Mouse (Mus musculus) liver, embryonic 11.5 days (tissue): Measurements from ENCODE around the gene Dspp. TPM values are rescaled to one million over a fixed set of nuclear protein-coding genes. Genes with fewer than 3 reads are reported as not detected.

Source experiments
- ATAC-seq: fragments of 200-750 bp; cut with Nextera tagmentation; replicated peaks from 2 replicates; pipeline ENCODE4 v1.8.0; 2017; ENCODE audit warnings: moderate number of reproducible peaks, mild to moderate bottlenecking, moderate TSS enrichment, moderate library complexity; ENCODE audit not compliant: low FRiP score
- DNase-seq: peaks from one replicate; pipeline ENCODE4 v3.0.0-alpha.2; 2017; ENCODE audit warnings: low spot score
- H3K27ac ChIP-seq: fragments of 300-500 bp; sonication (generic); 2 replicates; pipeline ENCODE4 v1.5.1; 2014; ENCODE audit warnings: mild to moderate bottlenecking, low read depth, low read length, control low read depth
- H3K27me3 ChIP-seq: fragments of 300-500 bp; sonication (generic); replicated peaks from 2 replicates; pipeline ENCODE4 v1.6.1; 2014; ENCODE audit warnings: low read length, mixed read lengths; ENCODE audit not compliant: control insufficient read depth, insufficient read depth
- H3K36me3 ChIP-seq: fragments of 300-500 bp; sonication (generic); 2 replicates; pipeline ENCODE4 v1.6.1; 2014; ENCODE audit warnings: mild to moderate bottlenecking, low read length, moderate library complexity, mixed read lengths; ENCODE audit not compliant: control insufficient read depth, insufficient read depth
- H3K4me1 ChIP-seq: fragments of 300-500 bp; sonication (generic); replicated peaks from 2 replicates; pipeline ENCODE4 v1.6.1; 2014; ENCODE audit warnings: low read length, mixed read lengths; ENCODE audit not compliant: control insufficient read depth, insufficient read depth
- H3K4me2 ChIP-seq: fragments of 300-500 bp; sonication (generic); 2 replicates; pipeline ENCODE4 v1.6.1; 2014; ENCODE audit warnings: mild to moderate bottlenecking, control low read depth, moderate library complexity
- H3K4me3 ChIP-seq: fragments of 300-500 bp; sonication (generic); 2 replicates; pipeline ENCODE4 v1.5.1; 2014; ENCODE audit warnings: low read depth, low read length, control low read depth
- H3K9ac ChIP-seq: fragments of 300-500 bp; sonication (generic); 2 replicates; pipeline ENCODE4 v1.6.1; 2014; ENCODE audit warnings: low read depth, low read length, control low read depth
- H3K9me3 ChIP-seq: fragments of 300-500 bp; sonication (generic); 2 replicates; pipeline ENCODE4 v1.6.1; 2016; ENCODE audit warnings: low read length, inconsistent platforms, mixed read lengths; ENCODE audit not compliant: control insufficient read depth
- WGBS: fragments of 180-500 bp; shearing (Covaris S2); extraction: QIAGEN DNeasy Blood & Tissue Kit; methylation state at CpG from one replicate; pipeline ENCODE4 v1.1.7; 2014; 5-methylcytosine and 5-hydroxymethylcytosine counted together
- polyA plus RNA-seq: library from polyadenylated mRNA; unstranded; fragments of >200 nt; fragmentation: Nextera tagmentation; extraction: Ambion mirVana; gene quantifications from 2 replicates; pipeline ENCODE4 v1.2.1, GENCODE M21; 2014

The Dspp gene
- polyA plus RNA-seq, 1 experiment from 2014 or later = not detected

DNA sequence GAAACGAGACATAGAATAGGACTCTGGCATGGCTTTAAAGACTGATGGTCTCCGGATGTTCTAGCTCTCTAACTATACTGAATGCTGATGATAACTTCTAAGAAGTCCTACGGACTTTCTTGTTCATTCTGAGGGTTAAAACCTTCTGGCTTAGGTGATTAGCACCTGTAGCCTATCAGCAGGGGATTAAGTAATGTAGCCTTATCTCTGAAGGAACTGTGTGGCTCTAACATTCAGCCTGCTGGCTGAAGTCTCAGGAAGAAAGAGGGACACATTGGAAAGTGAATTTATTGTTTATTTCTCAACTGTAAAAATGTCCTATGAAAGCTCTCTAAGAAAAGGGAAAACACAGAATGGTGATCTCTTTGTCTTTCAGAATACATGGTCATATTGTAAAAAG is 53.8 kb downstream of the Dspp start:
- Histone ChIP-seq H3K36me3 (no peaks in the 10 kb centered on the region), H3K4me1 (no peaks in the 10 kb centered on the region), H3K27me3 (no peaks in the 10 kb centered on the region), H3K9me3 (no peaks in the 10 kb centered on the region), H3K4me2 (no peak overlapping the region), H3K4me3 (no peak overlapping the region), H3K9ac (no peak overlapping the region), H3K27ac (no peak overlapping the region)
- 54% methylated on average over 3 of the region's 3 CpGs for WGBS
- DNase-seq (no peak), ATAC-seq (no peak)

DNA sequence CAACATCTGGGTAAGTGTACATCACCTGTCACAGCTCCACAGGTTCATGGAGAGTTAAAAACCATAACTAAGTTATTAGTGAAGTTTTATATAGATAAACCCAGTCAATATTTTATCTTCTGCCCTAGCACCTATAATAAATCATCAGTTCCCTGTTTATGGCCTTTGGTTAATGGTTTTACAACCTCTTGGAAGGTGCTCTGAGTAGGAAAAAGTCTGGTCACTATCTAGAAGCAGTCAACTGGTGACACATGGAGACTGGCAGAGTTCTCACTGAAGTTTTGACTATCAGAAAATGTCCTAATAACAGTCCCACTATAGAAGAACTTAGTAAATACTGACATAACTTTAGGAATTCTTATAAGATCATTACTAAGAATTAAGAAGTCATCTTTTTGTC is 54.2 kb downstream of the Dspp start:
- H3K36me3 ChIP-seq = no peaks in the 10 kb centered on the region
- H3K27ac ChIP-seq = no peak overlapping the region
- H3K9me3 ChIP-seq = no peaks in the 10 kb centered on the region
- no peak overlapping the region for H3K4me2 ChIP-seq
- no peaks in the 10 kb centered on the region for H3K27me3 ChIP-seq
- H3K4me1 ChIP-seq = no peaks in the 10 kb centered on the region
- no peak overlapping the region for H3K9ac ChIP-seq
- DNase-seq (no peak), ATAC-seq (no peak)
- no peak overlapping the region for H3K4me3 ChIP-seq

DNA sequence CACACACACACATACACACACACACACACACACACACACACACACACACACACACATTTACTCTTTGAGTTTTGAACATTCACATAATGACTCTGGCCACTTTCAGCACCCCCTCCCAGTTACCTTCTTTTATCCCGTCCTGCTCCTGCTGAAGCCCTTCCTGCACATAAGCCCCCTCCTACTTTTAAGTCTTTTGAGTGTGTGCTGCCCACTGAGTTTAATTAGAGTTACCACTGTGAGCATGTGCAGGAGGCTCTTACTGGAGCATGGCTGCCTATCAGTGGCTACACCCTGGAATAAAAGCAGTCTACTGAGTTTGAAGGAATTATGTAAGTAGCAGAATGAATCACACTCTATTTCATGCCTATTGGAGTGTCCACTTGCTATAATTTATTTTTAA is 58.0 kb downstream of the Dspp start:
- H3K4me3 ChIP-seq = no peak overlapping the region
- ATAC-seq (no peak), DNase-seq (no peak)
- H3K27me3 ChIP-seq = no peaks in the 10 kb centered on the region
- WGBS = 54% methylated on average over 1 of the region's 1 CpGs
- no peaks in the 10 kb centered on the region for H3K4me1 ChIP-seq
- H3K9me3 ChIP-seq = no peaks in the 10 kb centered on the region
- H3K27ac ChIP-seq = no peak overlapping the region
- no peak overlapping the region for H3K4me2 ChIP-seq
- no peak overlapping the region for H3K9ac ChIP-seq
- H3K36me3 ChIP-seq = no peaks in the 10 kb centered on the region

Other genes starting within 250 kb of the Dspp start
- 0.32 TPM in 1 of 2 replicates, not detected in the other for gene Hsd17b13, start 193.3 kb upstream of the Dspp start, polyA plus RNA-seq
- gene Hsd17b11, start 148.8 kb upstream of the Dspp start, polyA plus RNA-seq = 1.7 and 2.5 TPM in 2 replicates
- 103 and 110 TPM in 2 replicates for gene Nudt9, start 124.4 kb upstream of the Dspp start, polyA plus RNA-seq
- not detected in 2 replicates for gene Gm17660, start 93.1 kb upstream of the Dspp start, polyA plus RNA-seq
- gene Sparcl1, start 57.0 kb upstream of the Dspp start, polyA plus RNA-seq = 5.6 and 6.8 TPM in 2 replicates
- gene Dmp1, start 31.9 kb downstream of the Dspp start, polyA plus RNA-seq = 0.05 and 0.23 TPM in 2 replicates
- not detected in 2 replicates for gene Ibsp, start 128.5 kb downstream of the Dspp start, polyA plus RNA-seq
- gene Mepe, start 154.6 kb downstream of the Dspp start, polyA plus RNA-seq = not detected in 2 replicates